Mouse (Mus musculus): ENCODE data around the gene Cys1.
"Not testable (repeated sequence)": the region's sequence is repeated elsewhere in the genome, so short reads cannot be mapped to it uniquely, and the experiment has no call there.

Gene Cys1

GRCm38 (mm10) chr12:24644125-24644571, 37.5 kb downstream of the Cys1 start:
- DNase-seq = no peak

DNA sequence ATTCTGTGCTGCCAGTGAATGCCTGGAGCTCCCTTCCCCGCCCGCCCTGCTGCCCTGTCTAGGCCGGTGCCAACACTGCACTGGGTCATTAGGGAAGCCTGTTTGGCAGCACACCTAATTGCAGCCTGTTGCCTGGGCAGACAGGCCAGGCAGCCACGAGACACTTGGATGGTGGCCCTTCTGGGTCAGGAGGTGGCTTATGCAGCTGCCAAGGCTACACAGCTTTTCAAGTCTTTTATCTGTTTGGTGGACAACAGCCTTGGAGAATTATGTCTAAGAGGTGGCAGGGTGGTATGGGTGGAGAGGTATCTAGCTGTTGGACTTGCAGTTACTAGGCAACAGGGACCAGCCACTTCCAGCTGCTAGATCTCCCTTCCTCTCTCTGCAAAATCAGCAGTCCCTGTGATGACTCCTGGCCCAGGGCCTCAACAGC, 39.2 kb downstream of the Cys1 start:
- no peak for DNase-seq

DNA sequence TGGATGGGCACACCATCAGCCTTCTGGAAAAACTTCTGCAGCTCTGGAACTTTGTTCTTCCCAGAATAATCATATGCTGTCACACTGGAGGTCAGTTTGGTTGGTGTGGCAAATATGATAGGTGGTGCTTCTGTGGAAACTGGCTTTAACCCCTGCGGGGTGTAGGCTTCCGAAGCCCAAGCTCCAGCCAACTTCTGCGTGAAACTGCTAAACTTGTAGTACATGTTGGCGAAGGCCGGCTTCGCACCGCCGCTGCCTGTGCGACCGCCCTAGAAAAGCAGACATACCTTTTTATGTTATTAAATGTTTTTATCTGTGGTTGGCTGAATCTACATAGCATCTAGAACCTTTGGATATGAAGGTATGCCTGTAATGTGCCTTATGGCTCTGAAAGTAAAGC, 42.8 kb downstream of the Cys1 start:
- not testable (repeated sequence) for DNase-seq

DNA sequence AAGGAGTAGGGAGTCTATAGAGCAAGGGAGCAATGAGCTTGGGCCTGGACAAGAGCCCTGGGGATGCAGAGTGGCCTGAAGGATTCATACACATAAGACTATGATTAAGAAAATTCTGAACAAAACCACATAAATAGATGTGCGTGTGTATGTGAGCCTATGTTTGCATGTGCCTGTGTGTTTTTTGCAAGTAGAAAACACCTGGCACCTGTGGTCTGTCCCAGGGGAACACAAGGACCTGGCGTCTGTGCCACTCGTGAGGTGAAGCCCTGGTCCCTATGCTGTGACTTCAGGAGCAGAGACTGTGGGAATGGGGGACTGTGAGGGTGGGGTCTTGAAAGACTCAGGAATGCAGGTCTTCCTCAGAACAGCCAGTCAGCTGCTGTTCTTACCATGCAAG, 47.0 kb downstream of the Cys1 start:
- DNase-seq = no peak

- DNase-seq = no peak
Measured at GRCm38 (mm10) chr12:24634212-24634611, 47.4 kb downstream of the Cys1 start.

DNA sequence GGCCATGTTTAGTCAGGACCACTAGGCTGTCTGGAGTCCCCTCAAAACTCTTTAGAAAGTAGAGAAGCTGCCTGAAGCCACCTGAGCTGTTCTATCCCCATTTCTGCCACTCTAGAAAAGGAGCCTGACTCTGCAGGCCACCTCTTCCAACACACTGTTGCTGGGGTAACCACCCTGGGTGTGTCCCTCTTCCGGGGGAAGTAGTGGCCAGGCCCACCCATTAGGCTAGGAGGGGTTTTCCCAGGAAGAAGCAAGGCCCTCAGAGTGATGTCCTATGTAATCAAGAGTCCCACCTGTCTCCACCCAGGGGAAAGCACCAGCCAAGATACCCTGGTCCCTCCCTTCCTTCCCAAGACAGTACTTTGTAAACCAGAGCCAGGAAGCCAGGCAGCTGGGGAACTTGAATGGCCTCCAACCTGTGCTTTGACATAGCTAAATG, 47.8 kb downstream of the Cys1 start:
- no peak for DNase-seq

- DNase-seq = no peak
Measured at GRCm38 (mm10) chr12:24632404-24632803, 49.2 kb downstream of the Cys1 start.

- DNase-seq = peak; percentile 50
Measured at GRCm38 (mm10) chr12:24630220-24630619, 51.4 kb downstream of the Cys1 start.

GRCm38 (mm10) chr12:24627215-24627614, 54.4 kb downstream of the Cys1 start:
- no peak for DNase-seq

DNA sequence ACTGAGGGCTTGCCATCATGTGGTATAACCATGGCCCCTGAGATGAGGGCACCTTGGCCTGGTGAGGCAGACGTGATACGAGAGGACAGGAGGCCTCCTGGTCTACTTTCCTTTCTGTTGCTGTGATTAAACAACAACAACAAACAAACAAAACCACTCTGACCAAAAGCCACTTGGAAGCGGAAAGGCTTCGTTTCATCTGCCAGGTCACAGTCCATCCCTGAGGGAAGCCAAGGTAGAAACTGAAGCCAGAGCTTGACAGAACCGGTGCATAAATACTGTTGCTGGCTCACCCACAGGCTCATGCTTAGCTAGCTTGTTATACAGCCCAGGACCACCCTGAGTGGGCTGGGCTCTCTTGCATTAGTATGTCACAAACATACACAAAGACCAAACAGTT, 55.2 kb downstream of the Cys1 start:
- DNase-seq = no peak

DNA sequence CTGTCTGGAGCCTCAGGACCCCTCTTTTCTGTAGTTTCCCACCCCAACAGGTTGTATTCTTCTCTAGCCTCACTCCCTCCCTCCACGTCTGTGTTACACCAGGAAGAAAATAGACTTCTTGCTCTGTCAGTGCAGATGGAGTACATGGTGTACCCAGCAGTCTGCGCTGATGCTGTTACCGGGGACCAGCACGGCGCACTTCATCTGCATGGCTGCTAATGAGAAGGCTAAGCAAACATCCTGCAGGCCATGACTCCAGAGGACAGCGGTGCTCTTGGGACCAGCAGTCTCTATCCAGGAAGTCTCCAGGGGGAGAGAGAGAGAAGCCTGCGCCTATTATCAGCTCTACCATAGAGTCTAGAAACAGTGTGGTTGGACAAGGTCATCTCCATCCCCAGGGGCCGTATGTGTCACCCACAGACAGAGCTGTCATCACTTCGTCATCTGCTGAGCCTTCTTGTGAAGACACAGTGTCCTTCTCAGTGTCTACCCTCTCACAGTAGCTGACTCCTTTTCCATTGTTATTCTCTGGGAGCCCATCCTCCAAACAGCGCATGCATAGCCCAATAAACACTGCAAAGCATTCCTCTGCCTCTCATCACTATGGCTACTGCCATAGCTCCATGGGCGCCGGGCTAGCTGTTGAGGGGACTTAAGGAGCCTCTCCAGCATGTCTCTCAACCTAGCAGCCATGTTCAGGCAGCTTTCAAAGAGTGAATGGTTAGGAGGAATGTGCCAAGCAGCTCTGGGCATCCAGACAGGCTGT, 57.9 kb downstream of the Cys1 start:
- no peak for DNase-seq

DNA sequence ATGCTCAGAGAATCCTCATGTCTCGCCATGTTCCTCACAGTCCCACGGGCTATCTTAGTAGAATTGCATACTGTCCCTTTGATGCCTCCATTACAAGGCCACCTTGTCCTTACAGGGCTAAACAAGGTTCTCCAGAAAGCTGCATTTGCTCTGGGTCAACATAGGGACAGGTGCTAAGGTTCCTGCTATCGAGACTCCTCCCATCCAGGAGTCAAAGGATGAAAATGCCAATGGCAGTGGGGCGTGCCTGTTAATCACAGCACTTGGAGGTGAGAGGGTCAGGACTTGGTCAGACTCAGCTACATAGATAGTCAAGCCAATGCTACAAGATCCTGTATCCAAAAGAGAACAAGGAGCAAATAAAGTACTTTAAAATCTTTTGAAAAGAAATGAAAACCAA, 62.2 kb downstream of the Cys1 start:
- no peak for DNase-seq
